Mouse (Mus musculus) adrenal gland (tissue): ENCODE data around the gene Egfem1.

Experiments used
- intact Hi-C: fragments of 180-260 bp; cut with DNase I; formaldehyde crosslinking; loops from one replicate; pipeline ENCODE4 v1.15.1; 2025
- long read RNA-seq, 2 experiments: library from polyadenylated mRNA; unstranded; transcript quantifications; one replicate each; pipeline ENCODE4 v2.0.0; 2020; ENCODE audit warnings: borderline replicate concordance in 1 of 2; ENCODE audit not compliant: insufficient replicate concordance in 1 of 2

The Egfem1 gene
- long read RNA-seq, experiment 1: 0 reads
- long read RNA-seq, experiment 2: 0 reads

GRCm38 (mm10) chr3:29081952-29082295, at the start of gene Egfem1:
Egfem1 (plus strand) TSS chr3:29082023.
- intact Hi-C loops: no loop called here

DNA sequence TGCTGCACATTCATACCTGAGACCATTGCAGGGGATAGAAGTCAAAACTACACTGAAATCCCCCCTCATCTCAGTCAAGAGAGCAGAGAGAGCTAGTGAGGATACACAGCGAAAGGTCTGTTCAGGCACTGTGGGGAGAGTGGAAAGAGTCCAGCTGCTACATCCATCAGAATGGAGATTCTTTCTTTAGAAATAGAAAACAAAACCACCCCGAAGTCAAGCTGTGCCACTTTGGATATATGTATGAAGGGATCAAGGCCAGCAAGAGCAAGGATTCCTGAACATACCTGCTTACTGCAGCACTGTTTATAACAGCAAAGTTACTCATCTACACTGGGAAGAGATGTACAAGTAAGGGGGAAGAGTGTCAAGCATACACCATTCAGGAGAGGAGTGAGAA, 48.7 kb upstream of the Egfem1 start:
- intact Hi-C loops: no loop called here

GRCm38 (mm10) chr3:29036146-29036545, 45.7 kb upstream of the Egfem1 start:
- intact Hi-C loops: loop anchor here (5.0 kb wide), 2 partner anchors 331 to 691 kb away; no protein-coding TSS in a partner anchor

GRCm38 (mm10) chr3:29036620-29037019, 45.2 kb upstream of the Egfem1 start:
- intact Hi-C loops: loop anchor here (5.0 kb wide), 2 partner anchors 331 to 691 kb away; no protein-coding TSS in a partner anchor

- intact Hi-C loops: no loop called here
Measured at GRCm38 (mm10) chr3:29040064-29040463, 41.8 kb upstream of the Egfem1 start.

- intact Hi-C loops: no loop called here
Measured at GRCm38 (mm10) chr3:29046281-29046680, 35.5 kb upstream of the Egfem1 start.

- intact Hi-C loops: no loop called here
Measured at GRCm38 (mm10) chr3:29047273-29047932, 34.4 kb upstream of the Egfem1 start.

DNA sequence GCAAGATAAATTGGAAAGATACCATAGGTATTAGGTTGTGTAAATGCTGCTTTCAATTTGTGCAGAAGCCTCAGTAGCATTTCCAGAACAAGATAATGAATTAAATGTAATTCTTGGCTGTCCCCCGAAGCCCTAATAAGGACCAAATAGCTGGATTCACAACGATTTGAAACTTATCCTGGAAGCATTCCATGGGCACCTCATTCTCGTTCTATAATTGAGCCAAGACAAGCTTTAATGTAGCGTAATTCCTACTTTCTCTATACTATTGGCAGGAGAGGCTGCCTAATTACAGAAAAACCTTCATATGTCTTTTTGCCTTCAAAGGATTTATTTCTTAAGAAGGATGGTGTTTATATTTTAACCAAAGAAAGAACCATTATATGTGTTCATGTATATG, 18.7 kb upstream of the Egfem1 start:
- intact Hi-C loops: no loop called here

DNA sequence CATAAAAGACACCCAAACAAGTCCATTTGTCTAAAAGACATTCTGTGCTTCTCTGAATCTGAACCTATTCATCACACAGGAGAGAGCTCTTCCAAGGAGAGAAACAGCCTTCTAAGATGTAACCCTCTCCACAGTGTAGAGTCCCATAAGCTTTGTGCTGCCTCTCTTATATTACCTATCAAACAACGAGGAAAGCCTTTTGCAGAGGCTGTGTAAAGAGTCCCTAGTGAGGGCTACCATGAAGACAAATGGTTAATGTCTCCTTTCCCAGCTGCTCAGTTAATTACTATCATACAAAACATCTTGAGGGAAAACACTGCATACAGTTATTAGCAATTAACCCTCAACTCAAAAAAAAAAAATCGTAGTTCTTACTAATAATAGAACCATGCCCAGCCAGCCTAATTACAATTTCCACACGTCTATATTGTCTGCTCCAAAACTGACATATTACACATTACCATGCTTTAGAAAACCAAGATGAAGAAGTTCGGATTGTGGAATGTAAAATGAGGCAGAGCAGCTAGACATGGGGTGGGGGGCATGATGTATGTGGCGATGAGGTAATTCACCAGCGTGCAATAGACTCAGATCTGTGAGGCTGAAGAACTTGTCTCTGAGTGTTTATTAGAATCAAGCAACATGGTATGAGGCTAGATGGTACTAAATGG, 13.3 kb upstream of the Egfem1 start:
- intact Hi-C loops: no loop called here

GRCm38 (mm10) chr3:29071315-29071714, 10.5 kb upstream of the Egfem1 start:
- intact Hi-C loops: no loop called here

DNA sequence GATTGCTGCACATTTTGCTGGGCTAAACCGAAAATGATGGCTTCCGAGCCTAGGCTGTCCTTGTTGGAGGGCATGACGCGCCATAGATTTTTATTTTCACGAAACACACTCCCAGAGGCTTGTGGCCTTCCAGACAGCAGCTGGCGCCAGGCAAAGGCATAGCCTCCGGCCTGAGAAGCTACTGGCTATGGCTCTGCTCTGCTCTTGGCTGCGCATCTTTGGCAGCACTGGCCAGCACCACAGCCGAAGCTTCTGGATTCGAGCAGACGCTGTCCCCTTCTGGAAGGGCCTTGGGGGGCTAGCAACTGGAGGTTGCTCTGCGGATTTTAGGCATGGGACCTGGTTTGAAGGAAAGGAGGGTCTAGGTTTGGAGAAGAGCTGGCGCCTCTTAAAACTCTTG, 306 bp upstream of the Egfem1 start:
- intact Hi-C loops: no loop called here

DNA sequence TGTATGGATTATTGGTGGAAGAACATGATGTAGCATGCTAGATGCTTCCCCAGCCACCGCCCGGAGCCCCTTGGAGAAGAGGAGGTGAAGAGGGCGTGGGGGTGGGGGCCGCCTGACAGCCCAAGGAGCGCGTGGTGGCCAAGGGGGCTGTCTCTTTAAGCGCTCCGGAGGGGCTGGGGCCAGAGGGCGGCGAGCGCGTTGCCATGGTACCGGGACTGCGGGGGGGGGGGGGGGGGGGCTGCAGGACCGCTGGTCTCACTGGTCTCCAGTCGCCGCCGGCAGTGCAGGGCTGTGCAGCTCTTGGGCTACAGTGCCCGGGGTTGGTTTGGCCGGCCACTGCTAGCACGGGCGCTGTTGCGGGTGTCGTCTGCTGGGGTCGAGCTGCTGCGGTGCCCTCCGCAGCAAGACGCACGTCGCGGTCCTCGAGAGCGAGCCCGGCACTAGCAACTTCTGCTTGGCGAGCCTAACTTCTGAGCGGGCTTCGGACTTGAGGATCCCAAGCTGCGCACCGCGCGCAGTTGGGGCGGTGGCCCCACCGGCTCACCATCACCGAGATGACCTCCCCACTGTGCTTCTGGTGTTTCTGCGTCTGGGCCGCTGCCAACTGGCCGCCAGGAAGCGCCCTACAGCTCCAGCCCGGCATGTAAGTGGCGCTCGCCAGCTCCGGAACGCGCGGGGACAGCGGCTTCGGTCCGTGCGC, 623 bp downstream of the Egfem1 start:
- intact Hi-C loops: no loop called here

DNA sequence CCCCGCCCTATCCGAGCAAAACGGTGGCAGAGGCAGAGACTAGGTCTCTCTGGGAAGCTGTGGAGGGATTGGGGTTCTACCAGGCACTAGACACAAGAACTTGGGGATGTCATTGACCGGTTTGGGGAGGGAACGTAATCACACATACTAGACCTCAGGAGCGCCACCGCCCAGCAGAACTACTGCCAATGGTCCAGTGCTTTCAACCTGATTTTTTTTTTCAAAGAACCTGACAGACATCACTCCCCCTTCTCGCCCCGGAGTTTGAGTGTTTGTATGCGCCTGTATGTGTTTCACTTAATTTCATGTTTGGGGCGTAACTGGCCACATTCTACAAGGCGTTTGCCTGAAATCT, 1.1 kb downstream of the Egfem1 start:
- intact Hi-C loops: no loop called here

GRCm38 (mm10) chr3:29098467-29098866, 16.6 kb downstream of the Egfem1 start:
- intact Hi-C loops: no loop called here

DNA sequence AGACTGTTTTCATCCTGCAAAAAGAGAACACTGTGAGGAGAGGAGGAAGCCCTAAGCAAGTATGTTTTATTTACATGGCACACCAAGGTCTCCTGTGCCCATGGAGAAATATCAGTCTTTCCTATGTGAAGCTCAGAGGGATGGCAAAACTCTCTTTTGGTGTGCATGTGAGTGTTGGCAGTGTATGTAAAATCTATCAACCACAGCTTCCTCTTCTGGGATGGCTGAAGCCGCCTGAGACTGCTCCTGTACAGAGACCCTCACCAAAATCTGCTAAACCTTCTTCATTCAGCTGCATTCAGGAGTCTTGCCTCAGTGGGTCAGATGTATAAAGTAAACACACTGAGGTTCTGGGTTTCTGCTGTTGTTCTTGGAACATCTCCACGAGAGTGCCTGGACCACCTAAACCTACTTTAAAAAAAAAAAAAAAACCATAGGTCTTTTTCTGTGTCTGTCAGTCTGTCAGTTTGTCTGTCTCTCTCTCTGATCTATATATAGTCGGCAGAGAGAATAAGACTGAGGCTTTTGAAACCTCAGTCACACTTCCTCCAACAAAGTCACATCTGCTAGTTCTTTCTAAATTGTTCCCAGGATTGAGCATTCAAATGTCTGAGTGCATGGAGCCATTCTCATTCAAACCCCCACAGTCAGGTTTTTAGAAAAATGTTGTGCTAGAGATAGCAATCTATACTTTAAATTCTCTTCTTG, 24.3 kb downstream of the Egfem1 start:
- intact Hi-C loops: no loop called here

GRCm38 (mm10) chr3:29107134-29107533, 25.3 kb downstream of the Egfem1 start:
- intact Hi-C loops: no loop called here

DNA sequence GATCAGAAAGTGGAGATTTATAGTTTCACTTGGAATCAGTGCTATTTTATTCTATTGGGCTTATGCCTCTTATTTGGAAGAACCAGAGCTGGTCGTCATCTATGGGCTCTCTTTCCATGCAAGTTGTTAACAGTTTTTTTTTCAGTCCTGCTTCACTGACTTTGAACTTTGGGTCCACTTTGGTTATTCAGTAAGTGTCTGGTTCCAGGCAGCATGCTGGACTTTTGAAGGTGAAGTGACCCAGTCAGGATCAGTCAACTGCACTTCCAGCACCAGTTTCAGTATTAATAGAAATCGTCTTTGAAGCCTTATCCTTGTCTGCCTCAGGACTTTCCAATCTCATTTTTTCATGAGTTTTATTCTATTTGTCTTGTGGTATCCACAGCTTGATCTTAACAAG, 28.5 kb downstream of the Egfem1 start:
- intact Hi-C loops: no loop called here

GRCm38 (mm10) chr3:29114517-29114916, 32.7 kb downstream of the Egfem1 start:
- intact Hi-C loops: no loop called here

- intact Hi-C loops: no loop called here
Measured at GRCm38 (mm10) chr3:29117379-29117778, 35.6 kb downstream of the Egfem1 start.

DNA sequence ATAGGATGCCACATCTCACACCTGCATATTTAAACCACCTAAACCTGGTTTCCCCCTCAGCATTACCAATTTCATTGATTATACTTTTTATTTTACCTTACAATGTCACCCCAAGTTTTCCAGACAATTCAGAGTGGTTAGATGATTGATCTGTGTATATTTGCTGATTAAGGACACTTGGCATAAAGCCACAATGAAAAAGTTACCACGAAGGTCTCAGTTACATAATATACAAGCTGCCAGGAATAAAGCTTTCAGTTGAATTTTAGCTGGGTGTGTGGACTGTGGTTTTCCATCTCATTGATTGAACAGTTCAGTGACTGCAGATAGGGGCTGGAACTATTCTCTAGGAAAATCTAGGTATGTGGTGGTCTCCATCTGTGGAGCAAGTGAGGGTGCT, 40.7 kb downstream of the Egfem1 start:
- intact Hi-C loops: no loop called here

DNA sequence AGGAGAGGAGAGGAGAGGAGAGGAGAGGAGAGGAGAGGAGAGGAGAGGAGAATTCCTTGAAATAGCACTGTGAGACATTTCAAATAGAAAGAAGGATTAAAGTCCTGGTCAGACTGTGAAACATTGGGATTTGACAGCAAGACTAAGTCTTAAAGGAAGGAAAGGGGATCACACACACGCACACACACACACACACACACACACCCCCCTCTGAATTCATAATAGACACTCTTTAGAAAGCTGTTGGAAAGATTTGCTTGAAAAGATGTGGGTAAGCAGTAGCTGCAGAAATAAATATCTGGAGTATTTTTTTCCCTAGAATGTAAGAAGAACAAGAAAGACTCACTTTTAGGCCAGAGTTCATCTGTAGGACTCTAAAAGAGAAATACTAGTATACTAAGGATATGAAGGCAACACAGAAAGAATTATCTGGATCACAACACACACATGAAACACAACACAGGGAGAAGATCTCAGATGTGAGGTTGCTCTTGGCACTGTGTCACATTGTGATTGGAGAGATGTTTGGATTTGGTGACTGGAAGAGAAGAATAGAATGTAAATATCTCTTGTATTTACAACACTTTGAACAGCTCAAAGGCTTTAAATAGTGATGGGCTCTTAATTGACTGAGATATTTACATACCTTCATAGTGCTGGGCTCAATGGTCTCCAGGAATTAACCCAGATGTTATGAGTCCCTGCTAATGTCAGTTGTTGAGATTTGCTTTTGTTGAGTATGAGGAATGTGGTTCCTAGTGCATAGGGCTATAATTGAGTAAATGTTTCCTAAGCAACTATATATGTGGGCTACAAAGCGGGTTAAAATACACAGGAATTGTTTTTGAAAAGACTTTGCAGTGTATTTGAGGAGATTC, 50.5 kb downstream of the Egfem1 start:
- intact Hi-C loops: no loop called here
